Mouse (Mus musculus): ENCODE results near the gene Tsr3. TPM values are rescaled to one million over a fixed set of nuclear protein-coding genes. Genes with fewer than 3 reads are reported as not detected.
"Not testable (repeated sequence)": the region's sequence is repeated elsewhere in the genome, so short reads cannot be mapped to it uniquely, and the experiment has no call there.

Tsr3 gene
- polyA plus RNA-seq, 1 experiment, result 13.3 TPM

GRCm38 (mm10) chr17:25218967-25219366, 21.0 kb upstream of the Tsr3 start:
- WGBS, result 90% methylated on average over 9 of the region's 9 CpGs
- Histone ChIP-seq H3K4me1 (ENCODE audit: control insufficient read depth, insufficient read depth, insufficient read length, low read length) (no peaks in the 10 kb centered on the region; the same call in 1 of the 2 replicates), H3K4me3 (ENCODE audit: low read depth, low read length) (no peak overlapping the region), H3K36me3 (ENCODE audit: control insufficient read depth, insufficient read depth, low read length) (peaks cover 14% of the 10 kb centered on the region), H3K27me3 (ENCODE audit: control insufficient read depth, insufficient read depth, low read length) (no peaks in the 10 kb centered on the region), H3K27ac (ENCODE audit: insufficient read depth, low read depth, low read length) (no peak overlapping the region)
- TF ChIP-seq POLR2A (IDR thresholded peaks at IDR 0.05; ENCODE audit: low read depth, low read length) (no peak), CTCF (IDR thresholded peaks at IDR 0.05; ENCODE audit: extremely low read depth, insufficient read length, insufficient replicate concordance, low read depth, low read length) (no peak)

- Histone ChIP-seq H3K36me3 (ENCODE audit: control insufficient read depth, insufficient read depth, low read length) (peaks cover 10% of the 10 kb centered on the region), H3K27me3 (ENCODE audit: control insufficient read depth, insufficient read depth, low read length) (no peaks in the 10 kb centered on the region), H3K27ac (ENCODE audit: insufficient read depth, low read depth, low read length) (no peak overlapping the region), H3K4me3 (ENCODE audit: low read depth, low read length) (no peak overlapping the region), H3K4me1 (ENCODE audit: control insufficient read depth, insufficient read depth, insufficient read length, low read length) (no peaks in the 10 kb centered on the region; the same call in 1 of the 2 replicates)
- TF ChIP-seq POLR2A (IDR thresholded peaks at IDR 0.05; ENCODE audit: low read depth, low read length) (no peak), CTCF (IDR thresholded peaks at IDR 0.05; ENCODE audit: extremely low read depth, insufficient read length, insufficient replicate concordance, low read depth, low read length) (no peak)
- WGBS, result 89% methylated on average over 15 of the region's 15 CpGs
Measured at GRCm38 (mm10) chr17:25219492-25220295, 20.3 kb upstream of the Tsr3 start.

DNA sequence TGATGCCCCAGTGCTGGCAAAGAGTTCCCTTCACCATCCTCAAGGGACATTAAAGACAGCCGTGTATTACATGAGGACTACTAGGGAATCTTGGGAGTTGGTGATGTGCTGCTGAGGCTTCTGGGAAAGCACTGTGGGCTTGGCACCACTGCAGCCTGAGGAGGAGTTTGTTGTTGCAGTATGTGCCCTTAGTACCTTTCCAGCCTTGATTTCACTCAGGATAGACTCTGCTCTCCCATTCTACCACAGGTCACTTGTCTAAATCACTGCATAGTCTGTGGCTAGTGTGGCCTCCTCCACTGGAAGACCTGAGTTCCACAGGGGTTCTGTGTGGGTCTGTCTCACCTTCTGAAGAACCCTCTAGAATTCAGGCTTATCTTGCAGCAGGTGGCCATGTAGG, 19.2 kb upstream of the Tsr3 start:
- peaks cover 2% of the 10 kb centered on the region; the same call in 1 of the 2 replicates for H3K4me1 ChIP-seq (ENCODE audit: control insufficient read depth, insufficient read depth, insufficient read length, low read length)
- no peak overlapping the region for H3K4me3 ChIP-seq (ENCODE audit: low read depth, low read length)
- TF ChIP-seq CTCF (IDR thresholded peaks at IDR 0.05; ENCODE audit: extremely low read depth, insufficient read length, insufficient replicate concordance, low read depth, low read length) (no peak), POLR2A (IDR thresholded peaks at IDR 0.05; ENCODE audit: low read depth, low read length) (no peak)
- H3K27ac ChIP-seq (ENCODE audit: insufficient read depth, low read depth, low read length), result no peak overlapping the region
- peaks cover 9% of the 10 kb centered on the region for H3K36me3 ChIP-seq (ENCODE audit: control insufficient read depth, insufficient read depth, low read length)
- WGBS, result 74% methylated on average over 1 of the region's 1 CpGs
- no peaks in the 10 kb centered on the region for H3K27me3 ChIP-seq (ENCODE audit: control insufficient read depth, insufficient read depth, low read length)

DNA sequence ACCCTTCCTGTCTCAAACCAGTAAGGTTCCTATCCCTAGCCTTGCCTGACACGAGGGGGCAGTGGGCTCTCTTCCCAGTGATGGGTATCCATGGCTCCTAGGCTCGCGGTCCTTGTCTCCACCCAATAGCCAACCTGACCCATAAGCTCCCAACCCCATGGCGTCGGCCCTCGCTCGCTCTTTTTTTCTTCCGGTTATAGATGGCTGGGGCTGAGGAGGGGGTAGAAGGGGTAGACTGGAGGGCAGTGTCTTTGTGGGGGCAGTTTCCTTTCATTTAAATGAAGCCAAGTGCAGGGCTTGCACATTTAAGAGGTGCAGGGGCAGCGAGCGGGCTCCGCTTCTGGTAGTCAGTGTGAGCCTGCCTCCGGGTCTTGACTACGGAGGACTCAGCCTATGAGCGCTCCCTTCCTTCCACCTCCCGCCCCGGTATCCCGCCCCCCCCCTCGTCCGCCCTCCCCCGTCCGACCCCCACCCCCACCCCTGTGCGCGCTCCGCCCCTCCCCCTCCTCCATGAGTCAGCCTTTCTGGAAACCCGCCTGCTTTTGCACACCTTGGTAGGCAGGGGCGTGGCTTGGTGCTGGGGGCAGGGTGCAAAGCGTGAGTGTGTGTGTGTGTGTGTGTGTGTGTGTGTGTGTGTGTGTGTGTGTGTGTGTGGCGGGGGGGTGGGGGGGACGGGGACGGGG, 18.0 kb upstream of the Tsr3 start:
- peak overlapping the region; percentile 60 for H3K4me3 ChIP-seq (ENCODE audit: low read depth, low read length)
- peak overlapping the region; percentile 61 for H3K27ac ChIP-seq (ENCODE audit: insufficient read depth, low read depth, low read length)
- peaks cover 2% of the 10 kb centered on the region; the same call in 1 of the 2 replicates for H3K4me1 ChIP-seq (ENCODE audit: control insufficient read depth, insufficient read depth, insufficient read length, low read length)
- no peaks in the 10 kb centered on the region for H3K27me3 ChIP-seq (ENCODE audit: control insufficient read depth, insufficient read depth, low read length)
- peak; percentile 42; the same call in 1 of the 2 replicates for TF ChIP-seq POLR2A (IDR thresholded peaks at IDR 0.05; ENCODE audit: low read depth, low read length)
- no peak for TF ChIP-seq CTCF (IDR thresholded peaks at IDR 0.05; ENCODE audit: extremely low read depth, insufficient read length, insufficient replicate concordance, low read depth, low read length)
- peaks cover 6% of the 10 kb centered on the region; the same call in 1 of the 2 replicates for H3K36me3 ChIP-seq (ENCODE audit: control insufficient read depth, insufficient read depth, low read length)
- WGBS, result 14% methylated on average over 21 of the region's 30 CpGs

- whole genome bisulfite sequencing, result 7% methylated on average over 22 of the region's 28 CpGs
- H3K36me3 ChIP-seq (ENCODE audit: control insufficient read depth, insufficient read depth, low read length); H3K27me3 ChIP-seq (ENCODE audit: control insufficient read depth, insufficient read depth, low read length); H3K4me1 ChIP-seq (ENCODE audit: control insufficient read depth, insufficient read depth, insufficient read length, low read length): not testable (repeated sequence)
- H3K4me3 ChIP-seq (ENCODE audit: low read depth, low read length), result peak overlapping the region; percentile 53
- H3K27ac ChIP-seq (ENCODE audit: insufficient read depth, low read depth, low read length), result peak overlapping the region; percentile 69
Measured at GRCm38 (mm10) chr17:25222504-25222940, 17.4 kb upstream of the Tsr3 start.

DNA sequence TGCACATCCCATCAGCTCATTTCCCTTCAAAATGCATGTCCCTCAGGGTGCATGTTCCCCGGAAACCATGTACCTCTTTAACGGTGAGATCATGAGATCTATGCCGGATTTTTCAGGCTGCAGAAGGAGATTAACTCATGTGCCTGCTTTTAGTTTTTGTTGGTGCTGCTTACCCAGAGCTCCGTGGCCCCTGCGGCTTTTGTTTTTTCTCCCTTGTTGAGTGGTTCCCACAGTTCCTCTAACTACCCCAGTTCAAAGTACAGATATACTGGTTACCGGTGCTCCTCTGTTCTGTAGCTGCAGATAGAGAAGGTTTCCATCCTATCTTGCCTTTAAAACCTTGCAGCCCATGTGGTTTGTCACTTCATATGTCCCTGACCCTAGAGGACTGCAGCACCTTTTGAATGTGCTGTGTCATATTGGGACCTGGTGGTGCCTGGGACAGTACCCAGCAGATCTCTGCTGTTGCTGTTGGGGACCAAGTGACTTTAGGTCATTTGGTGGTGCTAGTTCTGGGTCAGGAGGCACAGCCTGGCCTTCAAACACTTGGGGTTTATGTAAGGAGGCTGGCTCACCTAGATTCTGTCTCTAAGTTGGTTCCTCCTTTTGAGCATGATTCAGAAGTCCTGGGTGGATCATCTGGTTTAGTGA, 16.9 kb upstream of the Tsr3 start:
- WGBS, result 22% methylated on average over 6 of the region's 6 CpGs
- peak overlapping the region; percentile 53 for H3K4me3 ChIP-seq (ENCODE audit: low read depth, low read length)
- no peaks in the 10 kb centered on the region for H3K27me3 ChIP-seq (ENCODE audit: control insufficient read depth, insufficient read depth, low read length)
- TF ChIP-seq CTCF (IDR thresholded peaks at IDR 0.05; ENCODE audit: extremely low read depth, insufficient read length, insufficient replicate concordance, low read depth, low read length) (no peak), POLR2A (IDR thresholded peaks at IDR 0.05; ENCODE audit: low read depth, low read length) (no peak)
- H3K27ac ChIP-seq (ENCODE audit: insufficient read depth, low read depth, low read length), result peak overlapping the region; percentile 69
- H3K4me1 ChIP-seq (ENCODE audit: control insufficient read depth, insufficient read depth, insufficient read length, low read length), result peaks cover 2% of the 10 kb centered on the region; the same call in 1 of the 2 replicates
- H3K36me3 ChIP-seq (ENCODE audit: control insufficient read depth, insufficient read depth, low read length), result peaks cover 4% of the 10 kb centered on the region; the same call in 1 of the 2 replicates
